Mouse (Mus musculus) yolk sac, embryonic 10.5 days (tissue): ENCODE measurements at regions not wholly inside any gene's neighbourhood (a gene's known extent, or its start where the extent isn't known, plus 50 kb on each side); places are given as distances from the start of the nearest gene placed in this dataset.

Experiments
- DNase-seq: peaks from one replicate; pipeline ENCODE4 v3.0.0-alpha.2; 2017; ENCODE audit warnings: low spot score

DNA sequence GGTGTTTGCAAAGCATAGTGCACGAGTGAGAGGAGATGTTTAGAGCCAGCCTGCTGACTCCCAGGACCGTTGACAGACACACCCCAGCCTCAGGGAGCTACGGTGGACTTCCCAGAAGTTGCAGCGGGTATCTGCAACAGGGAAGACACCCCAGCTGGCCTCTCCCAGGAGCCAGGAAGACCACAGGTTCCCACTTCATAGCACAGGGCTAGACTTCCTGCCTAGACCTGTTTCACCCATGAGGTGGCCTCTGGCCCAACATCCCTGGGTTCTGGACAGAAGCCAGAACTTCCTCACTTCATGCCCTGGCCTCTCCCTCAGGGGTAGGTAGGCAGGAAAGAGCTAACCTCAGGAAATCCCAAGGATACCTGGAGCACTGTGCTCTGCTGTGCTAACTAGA, 66.7 kb upstream of the Hand1 start:
- DNase-seq = no peak

DNA sequence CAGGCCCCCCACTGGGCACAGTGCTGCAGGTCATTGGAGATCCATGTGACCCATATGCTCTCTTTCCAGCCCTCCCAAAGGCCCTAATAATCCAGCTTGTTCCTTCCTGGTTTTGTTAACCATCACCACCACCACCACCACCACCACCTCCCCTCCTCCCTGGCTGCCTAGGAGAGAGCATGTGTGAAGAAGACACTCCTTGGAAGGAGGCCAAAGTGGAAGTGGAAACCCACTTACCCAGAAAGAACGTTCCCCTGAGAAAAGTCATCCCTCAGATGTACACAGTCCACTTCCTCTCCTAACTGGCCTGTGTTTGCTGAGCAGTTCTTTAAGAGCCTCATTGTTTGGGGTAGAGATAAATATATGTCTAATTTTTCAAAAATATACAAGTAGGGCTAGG, 62.9 kb upstream of the Hand1 start:
- DNase-seq = no peak

DNA sequence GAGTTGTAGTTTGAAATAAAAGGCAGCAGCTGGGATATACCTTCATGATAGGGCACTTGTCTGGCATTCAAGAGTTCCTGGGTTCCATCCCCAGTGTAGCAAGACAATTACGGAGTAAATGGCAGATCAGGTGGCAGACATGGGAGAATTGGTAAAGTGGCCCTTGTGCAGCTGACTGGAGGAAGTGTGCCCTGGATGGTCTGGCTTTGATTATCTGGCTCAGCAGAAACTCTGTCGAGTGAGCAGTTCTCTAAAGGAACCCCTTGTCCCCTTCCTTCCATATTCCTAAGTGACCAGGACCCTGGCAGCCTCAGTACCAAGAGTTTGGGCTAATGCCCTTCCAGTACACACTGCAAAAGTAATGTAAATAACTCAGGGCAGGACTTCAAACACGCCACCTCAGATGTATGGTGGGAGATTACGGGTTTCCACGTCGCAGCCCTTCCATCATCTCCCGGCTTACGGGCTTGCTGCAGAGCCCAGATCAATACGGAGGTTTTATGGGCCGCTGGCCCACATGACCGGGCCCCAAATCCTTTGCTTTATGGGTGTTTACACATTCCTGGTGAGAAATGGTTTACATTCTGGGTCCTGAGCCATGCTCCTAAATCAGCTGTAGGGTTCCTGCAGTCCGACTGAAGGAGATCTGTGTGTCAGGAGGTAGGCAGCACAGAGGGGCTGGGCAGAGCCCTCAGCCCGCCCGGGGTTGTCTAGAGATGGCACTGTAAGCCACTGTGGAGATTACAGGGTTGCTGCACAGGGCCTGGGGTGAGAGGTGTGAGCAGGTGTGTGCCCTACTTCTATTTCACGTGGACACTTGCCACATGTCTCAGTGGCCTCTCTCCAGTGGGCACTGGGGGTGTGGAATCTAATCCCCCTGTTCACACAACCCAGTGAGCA, 50.4 kb upstream of the Hand1 start:
- peak; percentile 66 for DNase-seq
